Mouse (Mus musculus) ES-Bruce4 (cell line): Measurements from ENCODE around the gene Trpm2.

Experiments used
- EP300 ChIP-seq: IDR thresholded peaks from 2 replicates; pipeline ENCODE4 v1.6.1; 2011; ENCODE audit warnings: low read depth, low read length; ENCODE audit not compliant: insufficient read depth
- POLR2A ChIP-seq: IDR thresholded peaks from one replicate; pipeline ENCODE4 v1.8.1; 2011; ENCODE audit warnings: low read length; ENCODE audit not compliant: insufficient read depth

- TF ChIP-seq POLR2A (no peak), EP300 (no peak)
Measured at GRCm38 (mm10) chr10:78002316-78002715, 32.0 kb upstream of the Trpm2 start.
